Mouse (Mus musculus) heart, embryonic 13.5 days (tissue): Measurements from ENCODE around the gene Abca4. TPM values are rescaled to one million over a fixed set of nuclear protein-coding genes. Genes with fewer than 3 reads are reported as not detected.

ENCODE experiments used
- ATAC-seq: fragments of 200-750 bp; cut with Nextera tagmentation; 2 replicates; pipeline ENCODE4 v1.8.0; 2017; ENCODE audit warnings: moderate TSS enrichment; ENCODE audit not compliant: insufficient number of reproducible peaks, low FRiP score, low TSS enrichment; ENCODE audit errors: extremely low read depth
- H3K27ac ChIP-seq: fragments of 300-500 bp; sonication (generic); replicated peaks from 2 replicates; pipeline ENCODE4 v1.5.1; 2015; ENCODE audit warnings: moderate library complexity, mild to moderate bottlenecking, inconsistent platforms
- H3K27me3 ChIP-seq: fragments of 300-500 bp; sonication (generic); replicated peaks from 2 replicates; pipeline ENCODE4 v1.6.1; 2015; ENCODE audit warnings: mild to moderate bottlenecking, inconsistent platforms
- H3K36me3 ChIP-seq: fragments of 300-500 bp; sonication (generic); 2 replicates; pipeline ENCODE4 v1.6.1; 2015; ENCODE audit warnings: mild to moderate bottlenecking, inconsistent platforms
- H3K4me1 ChIP-seq: fragments of 300-500 bp; sonication (generic); 2 replicates; pipeline ENCODE4 v1.6.1; 2015; ENCODE audit warnings: inconsistent platforms
- H3K4me2 ChIP-seq: fragments of 300-500 bp; sonication (generic); 2 replicates; pipeline ENCODE4 v1.6.1; 2015; ENCODE audit warnings: inconsistent platforms, mild to moderate bottlenecking, moderate library complexity
- H3K4me3 ChIP-seq: fragments of 300-500 bp; sonication (generic); 2 replicates; pipeline ENCODE4 v1.5.1; 2015; ENCODE audit warnings: moderate library complexity, mild to moderate bottlenecking, inconsistent platforms
- H3K9ac ChIP-seq: fragments of 300-500 bp; sonication (generic); 2 replicates; pipeline ENCODE4 v1.6.1; 2015; ENCODE audit warnings: inconsistent platforms, mild to moderate bottlenecking, moderate library complexity
- H3K9me3 ChIP-seq: fragments of 300-500 bp; sonication (generic); 2 replicates; pipeline ENCODE4 v1.6.1; 2016; ENCODE audit warnings: inconsistent platforms
- WGBS: fragments of 180-500 bp; shearing (Covaris S2); methylation state at CpG from one replicate; pipeline ENCODE4 v1.1.7; 2015; ENCODE audit warnings: mixed read lengths; 5-methylcytosine and 5-hydroxymethylcytosine counted together
- polyA plus RNA-seq: library from polyadenylated mRNA; unstranded; fragments of >200 nt; fragmentation: Nextera tagmentation; extraction: Ambion mirVana; gene quantifications from 2 replicates; pipeline ENCODE4 v1.2.1, GENCODE M21; 2015

The Abca4 gene
- polyA plus RNA-seq: 2.4 and 2.5 TPM in 2 replicates

DNA sequence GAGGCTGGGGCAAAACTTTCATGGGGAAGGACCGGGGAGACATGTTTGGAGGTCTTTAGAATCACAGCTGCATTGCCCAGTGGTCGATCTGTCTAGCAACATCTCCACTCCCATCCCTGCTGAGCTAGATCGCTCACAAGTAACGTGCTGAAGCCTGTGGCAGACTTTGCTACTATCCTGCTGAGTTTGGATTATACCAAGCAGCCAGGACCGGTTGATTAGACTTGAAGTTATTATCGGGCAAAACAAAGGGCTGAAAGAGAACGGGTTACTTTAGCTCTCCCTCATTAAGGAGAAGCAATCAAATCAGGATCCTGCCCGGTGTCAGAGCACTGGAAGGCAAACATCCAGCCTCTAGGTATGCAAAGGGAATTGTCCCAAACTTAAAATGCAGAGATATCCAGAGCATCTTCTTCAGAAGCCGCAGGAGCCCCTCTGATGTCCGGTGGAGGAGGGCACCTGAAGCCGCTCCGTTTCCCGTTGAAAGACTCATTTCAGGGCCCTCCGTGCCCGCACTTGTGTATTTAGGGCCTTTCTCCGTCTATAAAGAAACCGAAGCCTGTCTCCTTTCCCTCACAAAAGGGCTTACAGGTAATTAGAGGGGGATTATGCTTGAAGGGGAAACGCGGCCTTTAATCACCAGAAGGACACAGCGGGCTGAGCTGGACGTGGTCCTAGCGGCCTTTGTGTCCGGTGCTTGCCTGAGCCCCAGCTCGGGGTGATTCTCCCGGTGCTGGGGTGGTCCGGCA lies at the start of gene Abca4:
Gene Abca4 (plus strand): TSS at position 645 of the 749 bp plus-strand sequence.
- Histone ChIP-seq H3K9ac (peak within 1 kb of the TSS; percentile 65), H3K27ac (peak within 1 kb of the TSS; percentile 74), H3K4me1 (peaks cover 60% of the 10 kb centered on the region), H3K36me3 (no peaks in the 10 kb centered on the region), H3K27me3 (peaks cover 9% of the 10 kb centered on the region; the same call in 1 of the 2 replicates), H3K9me3 (no peaks in the 10 kb centered on the region), H3K4me2 (peak within 1 kb of the TSS; percentile 55), H3K4me3 (peak within 1 kb of the TSS; percentile 8)
- no peak for ATAC-seq
- WGBS: 25% methylated on average over 26 of the region's 26 CpGs

DNA sequence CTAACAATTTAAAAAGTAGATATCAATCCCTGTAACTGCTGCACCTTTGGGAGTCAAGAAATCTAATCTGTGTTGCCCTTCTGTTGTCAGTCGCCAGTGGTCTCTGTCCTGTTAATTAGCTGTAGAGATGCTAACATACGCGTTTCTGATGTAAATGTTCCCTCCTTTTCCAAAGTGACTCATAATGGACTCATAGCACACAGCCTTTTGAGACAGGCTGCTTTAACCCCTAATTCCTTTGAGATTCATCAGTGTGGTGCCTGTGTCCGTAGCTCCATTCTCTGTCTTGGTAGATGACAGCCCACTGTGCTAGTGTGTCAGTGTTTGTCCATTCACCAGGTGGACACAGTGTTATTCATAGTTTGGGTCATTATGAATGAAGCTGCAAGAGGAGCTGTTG lies 49.1 kb upstream of the Abca4 start:
- no peaks in the 10 kb centered on the region for H3K9me3 ChIP-seq
- no peak overlapping the region for H3K4me2 ChIP-seq
- no peak overlapping the region for H3K9ac ChIP-seq
- H3K27me3 ChIP-seq: no peaks in the 10 kb centered on the region
- ATAC-seq: no peak
- peaks cover 9% of the 10 kb centered on the region for H3K4me1 ChIP-seq
- H3K36me3 ChIP-seq: peaks cover 69% of the 10 kb centered on the region
- H3K4me3 ChIP-seq: no peak overlapping the region
- 82% methylated on average over 4 of the region's 4 CpGs for WGBS
- no peak overlapping the region for H3K27ac ChIP-seq

- Histone ChIP-seq H3K4me2 (no peak overlapping the region), H3K36me3 (peaks cover 69% of the 10 kb centered on the region), H3K9ac (no peak overlapping the region), H3K4me3 (no peak overlapping the region), H3K27me3 (no peaks in the 10 kb centered on the region), H3K4me1 (peaks cover 21% of the 10 kb centered on the region), H3K9me3 (no peaks in the 10 kb centered on the region), H3K27ac (no peak overlapping the region)
- 89% methylated on average over 2 of the region's 2 CpGs for WGBS
- no peak for ATAC-seq
Observed at GRCm38 (mm10) chr3:121999934-122000333, 44.3 kb upstream of the Abca4 start.

GRCm38 (mm10) chr3:122001568-122001967 lies 42.7 kb upstream of the Abca4 start:
- Histone ChIP-seq H3K27me3 (no peaks in the 10 kb centered on the region), H3K4me2 (no peak overlapping the region), H3K36me3 (peaks cover 64% of the 10 kb centered on the region), H3K9me3 (no peaks in the 10 kb centered on the region), H3K27ac (0 out of 2 replicates have a peak overlapping the region, but pooled peaks have one; percentile 1), H3K9ac (no peak overlapping the region), H3K4me3 (no peak overlapping the region), H3K4me1 (peaks cover 21% of the 10 kb centered on the region)
- no peak for ATAC-seq
- WGBS: 61% methylated on average over 6 of the region's 6 CpGs

- ATAC-seq: no peak
- Histone ChIP-seq H3K9me3 (no peaks in the 10 kb centered on the region), H3K27me3 (no peaks in the 10 kb centered on the region), H3K4me2 (no peak overlapping the region), H3K27ac (no peak overlapping the region), H3K36me3 (peaks cover 90% of the 10 kb centered on the region), H3K4me3 (no peak overlapping the region), H3K4me1 (peaks cover 5% of the 10 kb centered on the region), H3K9ac (no peak overlapping the region)
- 74% methylated on average over 5 of the region's 5 CpGs for WGBS
Observed at GRCm38 (mm10) chr3:122009818-122010217, 34.4 kb upstream of the Abca4 start.

- Histone ChIP-seq H3K36me3 (peaks cover 93% of the 10 kb centered on the region), H3K4me3 (no peak overlapping the region), H3K4me2 (no peak overlapping the region), H3K27ac (no peak overlapping the region), H3K4me1 (peaks cover 5% of the 10 kb centered on the region), H3K27me3 (no peaks in the 10 kb centered on the region), H3K9ac (no peak overlapping the region), H3K9me3 (no peaks in the 10 kb centered on the region)
- ATAC-seq: no peak
- WGBS: 71% methylated on average over 5 of the region's 5 CpGs
Observed at GRCm38 (mm10) chr3:122010292-122010691, 34.0 kb upstream of the Abca4 start.

- no peak for ATAC-seq
- no peaks in the 10 kb centered on the region for H3K9me3 ChIP-seq
- H3K4me3 ChIP-seq: no peak overlapping the region
- no peaks in the 10 kb centered on the region for H3K27me3 ChIP-seq
- H3K9ac ChIP-seq: no peak overlapping the region
- H3K4me2 ChIP-seq: no peak overlapping the region
- peaks cover 94% of the 10 kb centered on the region for H3K36me3 ChIP-seq
- no peak overlapping the region for H3K27ac ChIP-seq
- 65% methylated on average over 1 of the region's 1 CpGs for WGBS
- H3K4me1 ChIP-seq: peaks cover 5% of the 10 kb centered on the region
Observed at GRCm38 (mm10) chr3:122012464-122012863, 31.8 kb upstream of the Abca4 start.

GRCm38 (mm10) chr3:122018421-122018820 lies 25.8 kb upstream of the Abca4 start:
- no peak overlapping the region for H3K4me2 ChIP-seq
- 91% methylated on average over 7 of the region's 7 CpGs for whole genome bisulfite sequencing
- H3K4me1 ChIP-seq: peaks cover 6% of the 10 kb centered on the region; the same call in 1 of the 2 replicates
- no peak overlapping the region for H3K4me3 ChIP-seq
- no peak overlapping the region for H3K27ac ChIP-seq
- no peak overlapping the region for H3K9ac ChIP-seq
- ATAC-seq: no peak
- H3K27me3 ChIP-seq: no peaks in the 10 kb centered on the region
- peaks cover 48% of the 10 kb centered on the region for H3K36me3 ChIP-seq
- no peaks in the 10 kb centered on the region for H3K9me3 ChIP-seq

- no peak for ATAC-seq
- H3K36me3 ChIP-seq: peaks cover 41% of the 10 kb centered on the region
- peaks cover 6% of the 10 kb centered on the region; the same call in 1 of the 2 replicates for H3K4me1 ChIP-seq
- H3K4me2 ChIP-seq: no peak overlapping the region
- 87% methylated on average over 5 of the region's 5 CpGs for WGBS
- no peak overlapping the region for H3K4me3 ChIP-seq
- H3K27me3 ChIP-seq: no peaks in the 10 kb centered on the region
- no peaks in the 10 kb centered on the region for H3K9me3 ChIP-seq
- H3K27ac ChIP-seq: no peak overlapping the region
- no peak overlapping the region for H3K9ac ChIP-seq
Observed at GRCm38 (mm10) chr3:122019159-122019558, 25.1 kb upstream of the Abca4 start.

DNA sequence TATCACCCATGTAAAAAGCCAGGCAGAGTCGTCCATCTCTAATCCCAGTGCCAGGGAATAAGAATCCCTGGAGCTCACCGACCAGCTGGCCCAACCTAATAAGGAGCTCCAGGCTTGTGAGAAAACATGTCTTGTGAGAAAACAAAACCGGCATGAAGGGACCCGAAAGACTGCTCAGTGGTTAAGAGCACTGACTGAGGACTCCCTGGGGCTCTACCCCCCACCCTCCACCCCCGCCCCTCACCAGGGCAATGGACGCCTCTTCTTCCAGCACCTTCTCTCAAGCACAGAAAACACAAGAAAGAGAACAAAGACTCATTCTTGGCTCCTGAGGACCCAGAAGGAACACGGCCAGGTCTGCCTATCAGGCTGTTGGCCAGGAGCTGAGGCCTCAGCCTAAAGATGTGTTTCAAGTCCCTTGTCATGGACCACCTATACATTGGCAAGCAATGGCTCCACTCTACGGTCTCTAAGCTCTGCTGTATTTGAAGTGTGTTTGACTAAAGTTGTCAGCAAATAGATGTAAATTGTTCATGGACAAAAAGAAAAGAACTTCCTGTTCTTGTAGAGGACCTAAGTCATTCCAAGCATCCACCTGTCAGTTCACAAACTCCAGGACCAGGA lies 23.1 kb upstream of the Abca4 start:
- Histone ChIP-seq H3K4me3 (no peak overlapping the region), H3K27me3 (no peaks in the 10 kb centered on the region), H3K4me2 (no peak overlapping the region), H3K4me1 (peaks cover 6% of the 10 kb centered on the region), H3K36me3 (peaks cover 23% of the 10 kb centered on the region), H3K27ac (no peak overlapping the region), H3K9me3 (no peaks in the 10 kb centered on the region), H3K9ac (no peak overlapping the region)
- no peak for ATAC-seq
- 82% methylated on average over 8 of the region's 8 CpGs for WGBS

DNA sequence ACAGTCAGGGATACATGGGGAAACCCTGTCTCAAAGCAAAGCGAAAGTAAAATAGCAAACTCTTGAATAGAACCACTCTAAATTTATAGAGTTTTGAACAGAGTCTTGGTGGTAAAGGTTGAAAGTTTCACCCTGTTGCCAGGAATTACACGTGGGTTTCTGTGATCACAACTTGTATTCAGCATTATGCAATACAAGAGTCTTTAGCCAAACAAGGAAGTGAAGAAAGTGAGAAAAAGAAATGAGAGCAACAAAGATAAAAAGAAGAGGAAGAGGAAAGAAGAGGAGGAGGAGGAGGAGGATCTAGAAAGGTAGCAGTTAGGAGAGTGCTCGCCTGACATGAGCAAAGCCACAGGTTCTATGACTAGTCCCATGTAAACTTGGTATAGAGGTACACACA lies 21.9 kb upstream of the Abca4 start:
- Histone ChIP-seq H3K4me2 (no peak overlapping the region), H3K27ac (no peak overlapping the region), H3K4me3 (no peak overlapping the region), H3K9ac (no peak overlapping the region), H3K9me3 (no peaks in the 10 kb centered on the region), H3K36me3 (peaks cover 11% of the 10 kb centered on the region), H3K4me1 (peaks cover 18% of the 10 kb centered on the region), H3K27me3 (no peaks in the 10 kb centered on the region)
- 73% methylated on average over 3 of the region's 3 CpGs for WGBS
- no peak for ATAC-seq
